Mouse (Mus musculus): ENCODE measurements around the gene Zbtb37. TPM values are rescaled to one million over a fixed set of nuclear protein-coding genes. Genes with fewer than 3 reads are reported as not detected.

Zbtb37 gene
- polyA plus RNA-seq (2014; fragmentation: Illumina TruSeq; extraction: RNeasy Lipid Tissue Mini Kit (QIAGEN cat#74804); ENCODE audit: low read depth, low replicate concordance): 4.4 TPM

DNA sequence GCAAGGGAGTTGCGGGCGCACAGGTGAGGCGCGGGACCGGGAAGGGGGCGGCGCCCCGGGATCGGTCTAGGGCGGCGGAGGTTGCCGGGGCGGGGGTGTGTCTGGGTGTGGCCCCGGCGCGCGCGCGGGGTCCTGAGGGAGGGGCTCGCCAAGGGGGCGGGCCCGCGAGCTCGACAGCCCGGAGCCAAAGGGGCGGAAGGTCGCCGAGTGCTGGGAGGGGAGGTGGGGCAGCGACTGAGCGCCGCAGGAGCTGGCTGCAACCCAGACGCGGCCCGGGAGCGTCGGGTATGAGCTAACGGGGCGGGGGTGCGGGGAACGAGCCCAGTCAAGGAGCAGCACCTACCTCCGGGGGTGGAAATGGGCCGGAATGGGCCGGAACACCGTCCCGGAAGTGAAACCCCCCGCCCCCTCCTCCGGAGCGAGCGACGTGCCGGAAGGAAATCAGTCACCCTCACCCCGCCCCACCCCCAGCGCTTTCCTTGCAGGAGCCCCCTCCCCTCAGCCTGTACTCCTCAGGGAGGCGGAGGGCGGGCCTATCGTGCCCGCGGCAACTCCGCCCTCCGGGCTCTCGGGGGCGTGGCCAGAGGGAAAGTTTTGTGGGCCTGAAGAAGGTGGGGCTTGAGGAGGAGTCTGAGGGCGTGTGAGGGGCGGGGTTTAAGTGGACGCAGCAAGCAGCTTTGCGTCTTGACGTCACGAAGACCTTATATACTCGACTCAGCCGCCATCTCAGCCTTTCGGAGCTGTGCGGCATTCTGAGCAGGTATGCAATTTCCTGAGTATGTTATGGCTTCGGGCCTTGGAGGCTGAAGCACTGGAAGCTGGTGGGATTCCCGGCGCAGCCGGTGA, at the start of gene Zbtb37:
TSS of gene Zbtb37 (minus strand) at position 415 of the 846 bp plus-strand sequence.

DNA sequence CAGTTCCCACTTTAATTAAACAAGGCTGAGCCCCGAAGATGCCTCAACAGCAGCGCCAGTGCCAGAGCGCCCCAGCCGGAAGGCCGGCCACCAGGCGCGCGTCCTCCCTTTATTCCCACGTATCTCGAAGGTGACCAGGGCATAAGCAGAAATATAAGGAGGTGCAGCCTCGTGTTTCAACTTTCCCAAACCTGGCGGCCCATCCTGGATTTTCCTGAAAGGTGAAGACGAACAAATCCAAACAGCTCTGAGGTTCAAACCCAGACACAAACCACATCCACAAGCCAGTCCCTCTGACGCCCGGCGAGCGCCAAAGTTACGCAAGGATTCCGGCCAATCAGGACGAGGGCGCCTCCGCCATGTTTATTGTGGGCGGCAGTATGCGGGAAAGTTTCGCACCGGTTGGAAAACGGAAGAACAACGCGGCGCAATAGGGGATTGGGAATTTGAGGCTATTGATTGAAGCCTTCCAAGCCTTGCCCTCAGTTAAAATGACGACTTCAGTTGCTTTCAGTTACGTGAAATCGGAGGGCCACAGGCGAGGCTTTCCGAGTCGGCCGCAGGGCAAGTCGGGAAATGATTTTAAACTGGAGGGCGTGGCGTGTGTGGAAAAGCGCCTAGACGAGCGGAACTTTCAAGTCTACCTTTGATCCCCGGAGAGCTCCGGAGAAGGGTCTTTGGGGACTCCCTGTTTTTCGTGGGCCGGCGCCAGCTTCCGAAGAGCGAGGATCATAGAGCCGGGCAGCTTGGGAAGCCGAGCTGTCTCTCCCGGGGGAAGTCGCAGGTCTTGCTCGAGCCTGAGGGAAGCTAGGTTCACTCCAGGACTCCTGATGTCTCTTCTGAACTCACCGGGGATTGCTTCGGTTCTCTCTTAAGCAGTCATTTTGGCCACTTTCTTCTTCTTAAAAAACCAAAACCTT, 36.0 kb upstream of the Zbtb37 start, which contains the start of the genes Dars2 and Cenpl:
TSS of gene Dars2 (minus strand) at position 307 of the 920 bp plus-strand sequence.
TSS of gene Cenpl (plus strand) at position 362 of the 920 bp plus-strand sequence.

DNA sequence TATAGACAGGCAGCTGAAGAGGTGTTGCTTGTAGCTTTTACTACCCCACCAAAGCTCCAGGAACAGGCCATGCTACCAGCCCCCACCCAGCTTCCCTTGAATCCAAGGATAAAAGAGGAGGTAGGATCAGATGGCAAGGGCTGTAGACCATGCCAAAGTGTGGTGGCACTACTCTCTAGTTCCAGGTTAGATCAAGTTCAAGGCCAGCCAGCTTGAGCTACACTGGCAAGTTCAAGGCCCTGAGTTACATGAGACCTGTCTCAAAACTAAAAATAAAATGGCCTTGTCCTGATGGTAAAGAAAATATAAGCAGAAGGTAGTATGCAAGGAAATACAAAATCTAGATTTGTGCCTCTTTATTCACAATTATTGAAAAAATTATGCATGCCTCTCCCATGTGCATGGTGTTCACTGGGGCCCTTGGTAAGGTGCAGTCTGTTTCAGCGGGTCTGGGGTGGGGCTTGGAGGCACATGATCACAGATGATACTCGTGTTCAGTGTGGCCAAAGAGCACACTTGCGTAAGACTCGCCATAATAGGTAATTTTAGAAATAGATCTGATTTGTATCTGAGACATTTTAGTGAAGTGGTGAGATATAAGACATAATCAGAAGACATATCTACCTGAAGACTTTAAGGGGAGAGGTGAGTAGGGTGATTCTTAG, 56.4 kb downstream of the Zbtb37 start, which contains the start of gene Serpinc1:
TSS of gene Serpinc1 (plus strand) at position 515 of the 665 bp plus-strand sequence.

Other genes with a start within 250 kb of the Zbtb37 start
- 93.2 TPM for gene Rabgap1l, start 241.6 kb downstream of the Zbtb37 start, polyA plus RNA-seq (2014; fragmentation: Illumina TruSeq; extraction: RNeasy Lipid Tissue Mini Kit (QIAGEN cat#74804); ENCODE audit: low read depth, low replicate concordance)
- 11.9 TPM for gene Rc3h1, start 128.4 kb downstream of the Zbtb37 start, polyA plus RNA-seq (2014; fragmentation: Illumina TruSeq; extraction: RNeasy Lipid Tissue Mini Kit (QIAGEN cat#74804); ENCODE audit: low read depth, low replicate concordance)
- 1.5 TPM for gene Serpinc1, start 56.3 kb downstream of the Zbtb37 start, polyA plus RNA-seq (2014; fragmentation: Illumina TruSeq; extraction: RNeasy Lipid Tissue Mini Kit (QIAGEN cat#74804); ENCODE audit: low read depth, low replicate concordance)
- 20.3 TPM for gene Dars2, start 35.8 kb upstream of the Zbtb37 start, polyA plus RNA-seq (2014; fragmentation: Illumina TruSeq; extraction: RNeasy Lipid Tissue Mini Kit (QIAGEN cat#74804); ENCODE audit: low read depth, low replicate concordance)
- 1.5 TPM for gene Cenpl, start 35.9 kb upstream of the Zbtb37 start, polyA plus RNA-seq (2014; fragmentation: Illumina TruSeq; extraction: RNeasy Lipid Tissue Mini Kit (QIAGEN cat#74804); ENCODE audit: low read depth, low replicate concordance)
- 11.6 TPM for gene Klhl20, start 96.7 kb upstream of the Zbtb37 start, polyA plus RNA-seq (2014; fragmentation: Illumina TruSeq; extraction: RNeasy Lipid Tissue Mini Kit (QIAGEN cat#74804); ENCODE audit: low read depth, low replicate concordance)
- gene Ankrd45, start 107.8 kb upstream of the Zbtb37 start, polyA plus RNA-seq (2014; fragmentation: Illumina TruSeq; extraction: RNeasy Lipid Tissue Mini Kit (QIAGEN cat#74804); ENCODE audit: low read depth, low replicate concordance): 1.8 TPM
- not detected for gene Tex50, start 124.5 kb upstream of the Zbtb37 start, polyA plus RNA-seq (2014; fragmentation: Illumina TruSeq; extraction: RNeasy Lipid Tissue Mini Kit (QIAGEN cat#74804); ENCODE audit: low read depth, low replicate concordance)
- gene Prdx6, start 216.4 kb upstream of the Zbtb37 start, polyA plus RNA-seq (2014; fragmentation: Illumina TruSeq; extraction: RNeasy Lipid Tissue Mini Kit (QIAGEN cat#74804); ENCODE audit: low read depth, low replicate concordance): 275 TPM

All from heart, adult 10 weeks (tissue).